Mouse (Mus musculus) adrenal gland, postnatal 36 days (tissue): ENCODE data around the gene Slc35g1. TPM values are rescaled to one million over a fixed set of nuclear protein-coding genes. Genes with fewer than 3 reads are reported as not detected.

Experiments used
- total RNA-seq, 2 experiments: library from RNA; stranded (reverse); gene quantifications; 2 replicates each; pipeline ENCODE4 v1.2.3; 2021

Gene Slc35g1
- total RNA-seq, 2 experiments from 2014 or later: 17.3 to 20.2 TPM

Other genes starting within 250 kb of the Slc35g1 start
- gene Fra10ac1, start 171.8 kb upstream of the Slc35g1 start, total RNA-seq: 10 to 100 TPM; 13.4 to 13.7 TPM
- under 1 TPM; 0.56 to 0.99 TPM for gene Lgi1, start 131.4 kb upstream of the Slc35g1 start, total RNA-seq
- 1 to 10 TPM; 6.5 to 8.9 TPM for gene Plce1, start 85.1 kb downstream of the Slc35g1 start, total RNA-seq